21 mouse cellular contexts compared by ENCODE assay signal in genomic region chr2:130557462-130557861, GRCm38 (mm10). TPM values are rescaled to one million over a fixed set of nuclear protein-coding genes. Genes with fewer than 3 reads are reported as not detected.
"Had no signal": no experiment of that assay in that cellular context is flagged by ENCODE, and none has a peak within 500 bp of the region (broad histone marks: within the 10 kb centered on the region; RNA-seq: fewer than 3 reads in every experiment).

No protein-coding gene starts in this region.

- ATAC-seq: midbrain, embryonic 16.5 days had no signal

- H3K4me1 ChIP-seq: neural tube, embryonic 13.5 days had no signal

- H3K9me3 ChIP-seq: midbrain, embryonic 10.5 days; midbrain, embryonic 12.5 days; neural tube, embryonic 13.5 days; neural tube, embryonic 15.5 days had no signal

- H3K4me2 ChIP-seq: lung, embryonic 14.5 days; midbrain, embryonic 12.5 days; neural tube, embryonic 13.5 days; neural tube, embryonic 15.5 days had no signal

- H3K27me3 ChIP-seq: midbrain, embryonic 12.5 days; neural tube, embryonic 13.5 days; neural tube, embryonic 15.5 days had no signal

- DNase-seq: lung, adult 18-20 months; lung, embryonic 14.5 days; lung, postnatal 10 days; lung, postnatal 4 days; midbrain, embryonic 14.5 days; retina, postnatal 1 day; right cerebral cortex, adult 18-20 months; right cerebral cortex, postnatal 14 days; thymus, adult 18-20 months; thymus, postnatal 14 days; thymus, postnatal 36 days had no signal

- H3K4me3 ChIP-seq: midbrain, embryonic 10.5 days; midbrain, embryonic 12.5 days; myocyte; neural tube, embryonic 13.5 days; neural tube, embryonic 15.5 days had no signal

- H3K9ac ChIP-seq: lung, embryonic 14.5 days; midbrain, embryonic 12.5 days; neural tube, embryonic 13.5 days; neural tube, embryonic 15.5 days had no signal

- H3K27ac ChIP-seq: midbrain, embryonic 10.5 days; midbrain, embryonic 12.5 days; neural tube, embryonic 13.5 days; neural tube, embryonic 15.5 days had no signal

RNA-seq across cellular contexts. Expression of gene Oxt, which starts 18.5 kb away (rescaled TPM):
- polyA plus RNA-seq: lung, embryonic 14.5 days; lung, embryonic 16.5 days; midbrain, embryonic 10.5 days; midbrain, embryonic 12.5 days; myocyte; neural tube, embryonic 13.5 days; neural tube, embryonic 15.5 days; stomach, embryonic 14.5 days; stomach, embryonic 16.5 days had no signal

RNA-seq across cellular contexts. Expression of gene Avp, which starts 24.9 kb away (rescaled TPM):
- polyA plus RNA-seq: lung, embryonic 14.5 days; lung, embryonic 16.5 days; midbrain, embryonic 10.5 days; midbrain, embryonic 12.5 days; midbrain, embryonic 14.5 days; myocyte; neural tube, embryonic 11.5 days; neural tube, embryonic 15.5 days; stomach, embryonic 14.5 days; stomach, embryonic 16.5 days had no signal
